Mouse (Mus musculus): ENCODE measurements at regions not wholly inside any gene's neighbourhood (a gene's known extent, or its start where the extent isn't known, plus 50 kb on each side); places are given as distances from the start of the nearest gene placed in this dataset.

DNA sequence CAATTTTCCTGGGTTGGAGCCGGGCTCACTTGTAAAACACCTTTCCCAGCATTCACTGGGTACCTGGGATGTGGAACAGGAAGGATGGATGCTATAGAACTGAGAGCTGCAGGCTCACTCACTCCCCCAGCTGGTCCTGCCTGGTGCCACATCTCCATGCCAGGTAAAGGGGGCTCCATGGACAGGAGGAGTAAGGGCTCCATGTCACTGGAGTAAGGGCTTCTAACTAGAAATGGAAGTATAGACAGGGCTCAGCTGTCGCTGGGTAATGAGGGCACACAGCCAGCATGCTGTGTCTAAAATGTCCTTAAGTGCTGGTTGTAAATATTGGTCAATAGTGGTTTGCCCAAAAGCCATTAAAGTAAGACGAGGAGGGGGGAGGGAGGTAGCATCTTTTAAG is 99.4 kb upstream of the Gpr12 start:
- Histone ChIP-seq H3K4me3 (no peak overlapping the region), H3K9me3 (no peaks in the 10 kb centered on the region), H3K4me2 (no peak overlapping the region), H3K27ac (no peak overlapping the region), H3K9ac (no peak overlapping the region), H3K4me1 (no peaks in the 10 kb centered on the region), H3K36me3 (replicated peaks) (no peaks in the 10 kb centered on the region), H3K27me3 (replicated peaks) (peaks cover 26% of the 10 kb centered on the region)
- WGBS, result 53% methylated on average over 3 of the region's 3 CpGs
- ATAC-seq (replicated peaks), result no peak

DNA sequence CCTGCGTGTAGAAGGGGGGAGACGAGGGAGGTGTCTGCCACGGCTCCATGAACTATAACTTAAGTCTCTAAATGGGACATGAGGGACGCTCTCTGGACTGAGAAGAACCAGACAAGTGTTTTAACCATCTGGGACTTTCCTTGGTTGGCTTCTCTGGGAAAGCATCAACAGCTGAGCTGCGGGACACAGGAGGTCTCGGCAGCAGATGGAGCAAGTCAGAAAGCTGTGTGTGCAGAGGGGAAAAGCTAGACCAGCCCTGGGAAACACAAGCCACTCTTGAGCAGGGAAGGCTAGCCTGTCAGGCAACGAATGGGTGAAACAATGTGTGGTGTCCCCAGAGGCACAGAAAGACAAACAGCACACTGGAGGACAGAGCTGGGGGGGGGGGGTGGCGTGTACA is 98.5 kb upstream of the Gpr12 start:
- H3K4me2 ChIP-seq, result no peak overlapping the region
- 52% methylated on average over 8 of the region's 8 CpGs for WGBS
- ATAC-seq (replicated peaks), result no peak
- H3K9ac ChIP-seq, result no peak overlapping the region
- no peak overlapping the region for H3K27ac ChIP-seq
- no peaks in the 10 kb centered on the region for H3K9me3 ChIP-seq
- peaks cover 26% of the 10 kb centered on the region for H3K27me3 ChIP-seq (replicated peaks)
- H3K36me3 ChIP-seq (replicated peaks), result no peaks in the 10 kb centered on the region
- peaks cover 2% of the 10 kb centered on the region; the same call in 1 of the 2 replicates for H3K4me1 ChIP-seq
- no peak overlapping the region for H3K4me3 ChIP-seq

GRCm38 (mm10) chr5:146682893-146683292 is 97.9 kb upstream of the Gpr12 start:
- H3K9ac ChIP-seq, result no peak overlapping the region
- WGBS, result 73% methylated on average over 5 of the region's 5 CpGs

GRCm38 (mm10) chr5:146681512-146681911 is 96.5 kb upstream of the Gpr12 start:
- H3K4me3 ChIP-seq, result no peak overlapping the region
- H3K27ac ChIP-seq, result no peak overlapping the region
- H3K4me1 ChIP-seq, result peaks cover 4% of the 10 kb centered on the region; the same call in 1 of the 2 replicates
- no peak overlapping the region for H3K4me2 ChIP-seq
- H3K36me3 ChIP-seq (replicated peaks), result no peaks in the 10 kb centered on the region
- 86% methylated on average over 9 of the region's 9 CpGs for WGBS
- H3K27me3 ChIP-seq (replicated peaks), result peaks cover 31% of the 10 kb centered on the region
- no peaks in the 10 kb centered on the region for H3K9me3 ChIP-seq
- ATAC-seq (replicated peaks), result no peak
- no peak overlapping the region for H3K9ac ChIP-seq

More at GRCm38 (mm10) chr5:146682893-146683292, 97.9 kb upstream of the Gpr12 start:
- Histone ChIP-seq H3K36me3 (replicated peaks) (no peaks in the 10 kb centered on the region), H3K4me2 (no peak overlapping the region), H3K4me3 (no peak overlapping the region), H3K27me3 (replicated peaks) (peaks cover 26% of the 10 kb centered on the region), H3K9me3 (no peaks in the 10 kb centered on the region), H3K4me1 (peaks cover 4% of the 10 kb centered on the region; the same call in 1 of the 2 replicates), H3K27ac (no peak overlapping the region)
- no peak for ATAC-seq (replicated peaks)

- 79% methylated on average over 6 of the region's 6 CpGs for WGBS
- Histone ChIP-seq H3K9me3 (no peaks in the 10 kb centered on the region), H3K9ac (no peak overlapping the region), H3K27ac (no peak overlapping the region), H3K4me3 (no peak overlapping the region), H3K36me3 (replicated peaks) (no peaks in the 10 kb centered on the region), H3K4me2 (no peak overlapping the region), H3K4me1 (peaks cover 4% of the 10 kb centered on the region; the same call in 1 of the 2 replicates), H3K27me3 (replicated peaks) (peaks cover 36% of the 10 kb centered on the region)
- no peak for ATAC-seq (replicated peaks)
These were observed 94.2 kb upstream of the Gpr12 start for GRCm38 (mm10) chr5:146679198-146679681.

- H3K9ac ChIP-seq, result no peak overlapping the region
- no peak for ATAC-seq (replicated peaks)
- H3K4me2 ChIP-seq, result no peak overlapping the region
- H3K36me3 ChIP-seq (replicated peaks), result no peaks in the 10 kb centered on the region
- no peaks in the 10 kb centered on the region for H3K9me3 ChIP-seq
- H3K27me3 ChIP-seq (replicated peaks), result peaks cover 38% of the 10 kb centered on the region
- H3K4me1 ChIP-seq, result peaks cover 4% of the 10 kb centered on the region; the same call in 1 of the 2 replicates
- no peak overlapping the region for H3K4me3 ChIP-seq
- WGBS, result 75% methylated on average over 10 of the region's 10 CpGs
- H3K27ac ChIP-seq, result no peak overlapping the region
These were observed 93.7 kb upstream of the Gpr12 start for GRCm38 (mm10) chr5:146678775-146679170.

DNA sequence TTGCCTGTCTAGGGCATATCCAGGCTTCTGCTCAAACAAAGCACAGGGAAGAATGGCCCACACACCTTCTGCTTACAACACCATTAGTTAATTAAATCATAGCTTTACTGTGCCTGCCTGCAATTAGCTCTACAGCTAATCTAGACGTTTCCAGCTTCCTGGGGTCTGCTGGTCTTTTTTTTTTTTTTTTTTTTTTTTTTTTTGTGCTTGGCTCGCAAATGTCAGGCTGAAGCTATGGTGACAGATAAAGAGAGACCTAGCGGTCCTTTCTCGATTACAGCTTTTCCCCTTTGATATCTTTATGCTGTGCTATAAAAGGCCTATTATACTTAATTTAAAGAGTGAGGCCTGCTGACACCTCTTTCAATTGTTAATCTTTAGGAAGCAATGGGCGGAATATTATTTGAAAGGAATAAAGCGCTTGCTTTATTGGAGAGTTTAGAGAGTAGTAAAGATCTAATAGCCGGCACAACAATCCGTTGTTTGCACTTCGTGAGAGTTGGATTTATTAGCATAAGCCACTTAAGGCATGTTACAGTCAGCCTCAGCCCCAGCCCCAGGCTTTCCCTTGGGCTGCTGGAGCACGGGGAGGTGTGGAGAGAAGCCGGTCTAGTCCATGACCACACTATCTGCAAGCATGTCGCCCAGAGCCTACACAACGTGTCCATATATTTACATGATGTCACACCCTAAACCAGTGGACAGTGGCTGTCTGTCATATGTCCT is 93.2 kb upstream of the Gpr12 start:
- no peak overlapping the region for H3K9ac ChIP-seq
- H3K36me3 ChIP-seq (replicated peaks), result no peaks in the 10 kb centered on the region
- peaks cover 4% of the 10 kb centered on the region; the same call in 1 of the 2 replicates for H3K4me1 ChIP-seq
- no peak for ATAC-seq (replicated peaks)
- H3K4me2 ChIP-seq, result no peak overlapping the region
- no peak overlapping the region for H3K4me3 ChIP-seq
- H3K27ac ChIP-seq, result no peak overlapping the region
- H3K9me3 ChIP-seq, result no peaks in the 10 kb centered on the region
- 22% methylated on average over 13 of the region's 13 CpGs for WGBS
- peaks cover 35% of the 10 kb centered on the region for H3K27me3 ChIP-seq (replicated peaks)

GRCm38 (mm10) chr5:146677151-146677515 is 92.1 kb upstream of the Gpr12 start:
- ATAC-seq (replicated peaks), result no peak
- WGBS, result 66% methylated on average over 8 of the region's 8 CpGs
- H3K4me2 ChIP-seq, result no peak overlapping the region
- H3K9me3 ChIP-seq, result no peaks in the 10 kb centered on the region
- no peaks in the 10 kb centered on the region for H3K36me3 ChIP-seq (replicated peaks)
- no peak overlapping the region for H3K4me3 ChIP-seq
- H3K4me1 ChIP-seq, result peaks cover 4% of the 10 kb centered on the region; the same call in 1 of the 2 replicates
- H3K27me3 ChIP-seq (replicated peaks), result peaks cover 32% of the 10 kb centered on the region
- no peak overlapping the region for H3K27ac ChIP-seq
- H3K9ac ChIP-seq, result no peak overlapping the region

DNA sequence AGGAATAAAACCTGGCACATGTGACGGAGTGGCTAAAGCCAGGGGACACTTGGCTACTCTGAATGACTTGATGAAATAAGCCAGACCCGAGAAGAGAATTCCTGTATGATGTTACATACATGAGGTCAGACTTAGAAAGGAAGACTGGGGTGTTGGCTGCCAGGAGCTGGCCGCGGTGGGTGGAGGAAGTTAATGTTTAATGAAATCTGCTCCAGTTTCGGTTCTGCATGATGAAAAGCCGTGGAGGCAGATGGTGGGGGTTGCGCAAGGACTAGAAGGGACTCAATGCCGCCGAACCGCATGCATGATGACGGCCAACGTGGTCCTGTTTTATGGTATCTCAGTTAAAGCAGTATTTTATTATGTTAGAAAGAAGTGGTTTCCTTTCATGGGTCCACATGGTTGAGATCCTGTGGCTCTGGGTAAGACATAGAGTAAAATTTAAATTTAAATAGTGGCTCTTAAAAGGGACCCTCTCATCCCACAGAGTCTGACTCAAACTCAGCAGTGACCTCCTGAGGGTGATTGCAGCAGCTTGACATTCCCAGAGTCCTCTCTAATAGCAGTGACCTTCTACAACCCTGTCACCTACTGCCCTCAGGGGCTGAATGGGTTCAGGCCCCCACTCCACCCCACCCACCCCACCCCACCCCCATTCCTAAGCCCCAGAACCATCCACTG is 91.6 kb upstream of the Gpr12 start:
- H3K4me3 ChIP-seq, result no peak overlapping the region
- no peak overlapping the region for H3K9ac ChIP-seq
- H3K36me3 ChIP-seq (replicated peaks), result no peaks in the 10 kb centered on the region
- no peaks in the 10 kb centered on the region for H3K9me3 ChIP-seq
- no peak overlapping the region for H3K4me2 ChIP-seq
- H3K27me3 ChIP-seq (replicated peaks), result peaks cover 27% of the 10 kb centered on the region
- H3K27ac ChIP-seq, result no peak overlapping the region
- no peak for ATAC-seq (replicated peaks)
- WGBS, result 79% methylated on average over 12 of the region's 12 CpGs
- H3K4me1 ChIP-seq, result peaks cover 4% of the 10 kb centered on the region; the same call in 1 of the 2 replicates

- 78% methylated on average over 4 of the region's 4 CpGs for WGBS
- peaks cover 27% of the 10 kb centered on the region for H3K27me3 ChIP-seq (replicated peaks)
- no peak for ATAC-seq (replicated peaks)
- H3K4me3 ChIP-seq, result no peak overlapping the region
- H3K9me3 ChIP-seq, result no peaks in the 10 kb centered on the region
- no peak overlapping the region for H3K27ac ChIP-seq
- no peak overlapping the region for H3K4me2 ChIP-seq
- H3K4me1 ChIP-seq, result peaks cover 4% of the 10 kb centered on the region; the same call in 1 of the 2 replicates
- no peaks in the 10 kb centered on the region for H3K36me3 ChIP-seq (replicated peaks)
- no peak overlapping the region for H3K9ac ChIP-seq
These were observed 90.8 kb upstream of the Gpr12 start for GRCm38 (mm10) chr5:146675887-146676277.

DNA sequence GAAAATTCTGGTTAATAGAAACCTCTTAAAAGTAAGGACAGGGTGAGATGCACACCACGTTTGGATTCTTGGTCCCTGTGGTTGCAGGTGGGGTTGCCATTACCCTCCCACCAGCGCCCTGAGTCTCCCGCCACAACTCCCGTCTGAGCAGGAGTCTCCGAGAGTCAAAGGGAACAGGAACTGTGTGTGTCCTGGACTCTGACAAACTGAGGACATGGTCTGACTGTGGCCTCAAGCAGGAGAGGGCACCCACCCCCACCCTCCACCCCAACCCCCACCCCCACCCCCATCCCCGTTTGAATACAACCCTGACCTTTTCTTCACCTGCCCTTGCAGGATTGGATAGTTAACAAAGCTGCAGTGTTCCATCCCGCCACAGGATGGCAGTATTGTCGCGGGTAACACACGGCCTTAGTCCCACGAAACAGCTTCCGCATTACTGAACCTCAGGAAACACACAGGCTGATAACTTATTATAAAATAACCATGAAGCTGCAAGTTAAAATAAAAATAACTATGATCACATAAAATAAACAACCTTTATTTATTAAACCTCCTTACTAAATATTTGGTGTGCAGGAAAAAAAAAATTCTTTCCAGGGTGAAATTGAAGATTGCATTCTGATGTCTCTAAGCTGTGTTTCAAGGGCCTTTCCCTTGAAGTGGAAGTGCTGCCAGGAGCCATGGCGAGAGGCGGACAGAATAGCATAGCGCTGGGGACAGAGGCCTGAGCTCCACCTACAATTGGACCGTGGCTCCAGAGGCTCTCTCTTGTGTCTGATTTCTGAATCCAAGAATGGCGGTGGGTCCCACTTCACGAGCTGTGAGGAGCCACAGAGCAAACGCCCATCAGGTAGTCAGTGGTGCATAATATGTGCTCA is 90.2 kb upstream of the Gpr12 start:
- Histone ChIP-seq H3K4me2 (no peak overlapping the region), H3K27ac (no peak overlapping the region), H3K9ac (no peak overlapping the region), H3K27me3 (replicated peaks) (peaks cover 24% of the 10 kb centered on the region), H3K4me3 (no peak overlapping the region), H3K9me3 (no peaks in the 10 kb centered on the region), H3K4me1 (peaks cover 4% of the 10 kb centered on the region; the same call in 1 of the 2 replicates), H3K36me3 (replicated peaks) (no peaks in the 10 kb centered on the region)
- 20% methylated on average over 19 of the region's 19 CpGs for WGBS
- 0 out of 2 replicates have a peak, but pooled peaks have one; percentile 43 for ATAC-seq (replicated peaks)

DNA sequence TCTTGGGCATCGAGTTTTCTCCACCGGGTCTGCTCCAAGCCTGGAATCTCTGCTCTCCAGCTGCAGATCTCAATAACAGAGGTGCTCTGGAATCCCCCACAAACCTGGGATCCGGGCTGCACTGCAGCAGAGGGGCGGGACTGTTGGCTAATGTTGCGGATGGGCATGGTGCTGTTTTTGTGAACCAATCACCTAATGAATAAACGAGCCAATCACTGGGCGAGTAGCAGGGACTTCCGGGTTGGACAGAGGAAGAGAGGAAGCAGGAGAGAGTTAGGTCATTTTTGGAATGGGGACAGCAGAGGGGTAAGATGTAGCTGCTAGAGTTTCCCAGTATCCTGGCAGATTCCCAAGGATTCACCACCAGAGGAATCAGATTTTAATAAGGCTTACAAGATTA is 76.7 kb upstream of the Gpr12 start:
- 80% methylated on average over 8 of the region's 8 CpGs for WGBS
- H3K9me3 ChIP-seq, result no peaks in the 10 kb centered on the region
- H3K27me3 ChIP-seq (replicated peaks), result no peaks in the 10 kb centered on the region
- no peaks in the 10 kb centered on the region for H3K36me3 ChIP-seq (replicated peaks)
- no peak overlapping the region for H3K4me2 ChIP-seq
- H3K9ac ChIP-seq, result no peak overlapping the region
- no peak overlapping the region for H3K27ac ChIP-seq
- H3K4me3 ChIP-seq, result no peak overlapping the region
- no peaks in the 10 kb centered on the region for H3K4me1 ChIP-seq
- ATAC-seq (replicated peaks), result no peak
